Mouse (Mus musculus): Measurements from ENCODE around the gene Matn1.

Gene Matn1

GRCm38 (mm10) chr4:130917564-130917963 is 26.6 kb upstream of the Matn1 start:
- no peak for DNase-seq (ENCODE audit: low spot score)

GRCm38 (mm10) chr4:130918805-130919749 is 25.1 kb upstream of the Matn1 start:
- no peak for DNase-seq (ENCODE audit: low spot score)

GRCm38 (mm10) chr4:130919750-130920356 is 24.3 kb upstream of the Matn1 start:
- no peak for DNase-seq (ENCODE audit: low spot score)

GRCm38 (mm10) chr4:130920951-130921693 is 23.1 kb upstream of the Matn1 start:
- DNase-seq (ENCODE audit: low spot score): no peak

GRCm38 (mm10) chr4:130921986-130922385 is 22.2 kb upstream of the Matn1 start:
- no peak for DNase-seq (ENCODE audit: low spot score)

GRCm38 (mm10) chr4:130926274-130926673 is 17.9 kb upstream of the Matn1 start:
- DNase-seq (ENCODE audit: low spot score): no peak

GRCm38 (mm10) chr4:130927821-130928220 is 16.4 kb upstream of the Matn1 start:
- no peak for DNase-seq (ENCODE audit: low spot score)

- no peak for DNase-seq (ENCODE audit: low spot score)
Observed at GRCm38 (mm10) chr4:130942644-130943043, 1.5 kb upstream of the Matn1 start.

GRCm38 (mm10) chr4:130944779-130945178 is 594 bp downstream of the Matn1 start:
- no peak for DNase-seq (ENCODE audit: low spot score)

GRCm38 (mm10) chr4:130947094-130947647 is 3.0 kb downstream of the Matn1 start:
- peak; percentile 89 for DNase-seq (ENCODE audit: low spot score)

GRCm38 (mm10) chr4:130949821-130950384 is 5.7 kb downstream of the Matn1 start:
- no peak for DNase-seq (ENCODE audit: low spot score)

GRCm38 (mm10) chr4:130952531-130952930 is 8.3 kb downstream of the Matn1 start:
- DNase-seq (ENCODE audit: low spot score): peak; percentile 39

- DNase-seq (ENCODE audit: low spot score): no peak
Observed at GRCm38 (mm10) chr4:130957156-130957555, 13.0 kb downstream of the Matn1 start.

GRCm38 (mm10) chr4:130958812-130959211 is 14.6 kb downstream of the Matn1 start:
- no peak for DNase-seq (ENCODE audit: low spot score)

GRCm38 (mm10) chr4:130959678-130960077 is 15.5 kb downstream of the Matn1 start:
- no peak for DNase-seq (ENCODE audit: low spot score)

GRCm38 (mm10) chr4:130960118-130960734 is 16.0 kb downstream of the Matn1 start:
- DNase-seq (ENCODE audit: low spot score): peak; percentile 89

GRCm38 (mm10) chr4:130971278-130971677 is 27.1 kb downstream of the Matn1 start:
- no peak for DNase-seq (ENCODE audit: low spot score)

GRCm38 (mm10) chr4:130972421-130972829 is 28.2 kb downstream of the Matn1 start:
- DNase-seq (ENCODE audit: low spot score): no peak

GRCm38 (mm10) chr4:130973332-130974263 is 29.4 kb downstream of the Matn1 start:
- no peak for DNase-seq (ENCODE audit: low spot score)

GRCm38 (mm10) chr4:130978981-130979380 is 34.8 kb downstream of the Matn1 start:
- DNase-seq (ENCODE audit: low spot score): no peak
